Mouse (Mus musculus): ENCODE measurements around the gene Coro1c. TPM values are rescaled to one million over a fixed set of nuclear protein-coding genes. Genes with fewer than 3 reads are reported as not detected.

The Coro1c gene
- polyA plus RNA-seq, 1 experiment from 2014 or later, result 176 TPM

GRCm38 (mm10) chr5:113830292-113830643, 78.3 kb downstream of the Coro1c start:
- Histone ChIP-seq H3K36me3 (no peaks in the 10 kb centered on the region), H3K27me3 (no peaks in the 10 kb centered on the region), H3K4me3 (no peak overlapping the region), H3K9me3 (no peaks in the 10 kb centered on the region), H3K4me1 (replicated peaks) (0 out of 2 replicates have a peak, but pooled peaks cover 7% of the 10 kb centered on the region), H3K9ac (no peak overlapping the region), H3K27ac (no peak overlapping the region), H3K4me2 (no peak overlapping the region)
- WGBS, result 70% methylated on average over 10 of the region's 10 CpGs
- no peak for ATAC-seq (ENCODE audit: low FRiP score)

- ATAC-seq (ENCODE audit: low FRiP score), result no peak
- no peak overlapping the region for H3K27ac ChIP-seq
- H3K9me3 ChIP-seq, result no peaks in the 10 kb centered on the region
- no peak overlapping the region for H3K4me2 ChIP-seq
- no peaks in the 10 kb centered on the region for H3K27me3 ChIP-seq
- no peaks in the 10 kb centered on the region for H3K36me3 ChIP-seq
- 80% methylated on average over 7 of the region's 7 CpGs for WGBS
- no peak overlapping the region for H3K9ac ChIP-seq
- 0 out of 2 replicates have a peak, but pooled peaks cover 7% of the 10 kb centered on the region for H3K4me1 ChIP-seq (replicated peaks)
- no peak overlapping the region for H3K4me3 ChIP-seq
These were observed 78.8 kb downstream of the Coro1c start for GRCm38 (mm10) chr5:113829566-113830291.

GRCm38 (mm10) chr5:113828481-113828880, 80.1 kb downstream of the Coro1c start:
- Histone ChIP-seq H3K27me3 (no peaks in the 10 kb centered on the region), H3K4me2 (no peak overlapping the region), H3K36me3 (no peaks in the 10 kb centered on the region), H3K4me3 (no peak overlapping the region), H3K9ac (no peak overlapping the region), H3K4me1 (replicated peaks) (0 out of 2 replicates have a peak, but pooled peaks cover 7% of the 10 kb centered on the region), H3K27ac (no peak overlapping the region), H3K9me3 (no peaks in the 10 kb centered on the region)
- WGBS, result 61% methylated on average over 7 of the region's 7 CpGs
- ATAC-seq (ENCODE audit: low FRiP score), result no peak

DNA sequence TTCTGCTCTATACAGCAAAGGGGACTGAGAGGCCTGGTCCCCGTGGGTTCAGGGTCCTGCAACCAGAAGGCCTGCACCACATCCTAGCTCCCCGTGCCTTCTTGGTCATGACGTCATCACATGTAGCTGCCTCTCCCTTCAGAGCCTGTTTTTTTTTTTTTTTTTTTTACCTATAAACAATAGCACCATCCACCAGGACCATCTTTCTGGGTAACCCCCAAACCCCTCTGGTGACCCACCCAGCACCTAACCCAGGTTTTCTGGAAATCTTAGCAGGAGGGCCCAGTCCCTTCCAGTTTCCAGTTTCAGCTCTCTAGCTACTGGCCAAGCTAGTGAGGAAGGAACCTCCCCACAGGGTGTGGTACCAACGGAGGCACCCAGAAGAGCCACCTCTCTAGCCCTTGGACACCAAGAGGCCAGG, 80.6 kb downstream of the Coro1c start:
- Histone ChIP-seq H3K4me3 (no peak overlapping the region), H3K9me3 (no peaks in the 10 kb centered on the region), H3K4me2 (no peak overlapping the region), H3K4me1 (replicated peaks) (0 out of 2 replicates have a peak, but pooled peaks cover 7% of the 10 kb centered on the region), H3K9ac (no peak overlapping the region), H3K27me3 (no peaks in the 10 kb centered on the region), H3K27ac (no peak overlapping the region), H3K36me3 (no peaks in the 10 kb centered on the region)
- ATAC-seq (ENCODE audit: low FRiP score), result no peak
- WGBS, result 66% methylated on average over 4 of the region's 4 CpGs

- no peaks in the 10 kb centered on the region for H3K36me3 ChIP-seq
- H3K27ac ChIP-seq, result no peak overlapping the region
- no peak for ATAC-seq (ENCODE audit: low FRiP score)
- 95% methylated on average over 4 of the region's 4 CpGs for WGBS
- H3K4me1 ChIP-seq (replicated peaks), result no peaks in the 10 kb centered on the region
- H3K9me3 ChIP-seq, result no peaks in the 10 kb centered on the region
- H3K4me2 ChIP-seq, result no peak overlapping the region
- H3K4me3 ChIP-seq, result no peak overlapping the region
- H3K9ac ChIP-seq, result no peak overlapping the region
- no peaks in the 10 kb centered on the region for H3K27me3 ChIP-seq
These were observed 81.9 kb downstream of the Coro1c start for GRCm38 (mm10) chr5:113826619-113827018.

- no peak for ATAC-seq (ENCODE audit: low FRiP score)
- no peaks in the 10 kb centered on the region for H3K4me1 ChIP-seq (replicated peaks)
- no peaks in the 10 kb centered on the region for H3K9me3 ChIP-seq
- H3K4me3 ChIP-seq, result no peak overlapping the region
- H3K9ac ChIP-seq, result no peak overlapping the region
- WGBS, result 89% methylated on average over 7 of the region's 7 CpGs
- no peaks in the 10 kb centered on the region for H3K36me3 ChIP-seq
- H3K27ac ChIP-seq, result no peak overlapping the region
- H3K27me3 ChIP-seq, result no peaks in the 10 kb centered on the region
- H3K4me2 ChIP-seq, result no peak overlapping the region
These were observed 83.0 kb downstream of the Coro1c start for GRCm38 (mm10) chr5:113825558-113825957.

DNA sequence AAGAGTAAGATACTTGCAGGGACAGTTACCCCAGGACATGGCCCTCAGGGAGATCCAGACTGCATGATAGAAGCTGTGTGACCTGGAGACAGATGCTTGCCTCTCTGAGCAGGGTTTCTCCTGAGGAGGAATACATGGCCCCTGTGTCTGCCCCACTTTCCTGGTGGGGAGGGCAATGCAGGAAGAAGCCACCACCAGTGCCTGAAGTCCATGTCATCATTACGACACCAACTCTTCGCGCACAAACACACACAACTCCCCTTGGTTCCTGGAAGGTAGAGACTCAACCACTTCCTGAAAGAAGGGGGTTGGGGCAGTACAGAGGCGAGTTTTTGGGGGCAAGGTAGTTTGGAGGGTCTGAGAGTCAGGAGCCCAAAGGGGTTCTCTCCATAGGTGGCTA, 84.3 kb downstream of the Coro1c start:
- 92% methylated on average over 4 of the region's 4 CpGs for WGBS
- Histone ChIP-seq H3K9ac (no peak overlapping the region), H3K27me3 (no peaks in the 10 kb centered on the region), H3K27ac (no peak overlapping the region), H3K4me1 (replicated peaks) (no peaks in the 10 kb centered on the region), H3K4me3 (no peak overlapping the region), H3K4me2 (no peak overlapping the region), H3K36me3 (no peaks in the 10 kb centered on the region), H3K9me3 (no peaks in the 10 kb centered on the region)
- no peak for ATAC-seq (ENCODE audit: low FRiP score)

GRCm38 (mm10) chr5:113818572-113818971, 90.0 kb downstream of the Coro1c start:
- WGBS, result 69% methylated on average over 14 of the region's 14 CpGs

GRCm38 (mm10) chr5:113815638-113816152, 92.9 kb downstream of the Coro1c start:
- WGBS, result 11% methylated on average over 15 of the region's 15 CpGs
- Histone ChIP-seq H3K36me3 (no peaks in the 10 kb centered on the region), H3K4me1 (replicated peaks) (0 out of 2 replicates have a peak, but pooled peaks cover 4% of the 10 kb centered on the region), H3K27ac (no peak overlapping the region), H3K4me2 (peak overlapping the region; percentile 25; the same call in 1 of the 2 replicates), H3K9me3 (peaks cover 7% of the 10 kb centered on the region), H3K27me3 (peaks cover 11% of the 10 kb centered on the region; the same call in 1 of the 2 replicates), H3K4me3 (no peak overlapping the region), H3K9ac (peak overlapping the region; percentile 44)
- ATAC-seq (ENCODE audit: low FRiP score), result no peak

More at GRCm38 (mm10) chr5:113818572-113818971, 90.0 kb downstream of the Coro1c start:
- Histone ChIP-seq H3K4me2 (no peak overlapping the region), H3K4me3 (no peak overlapping the region), H3K4me1 (replicated peaks) (0 out of 2 replicates have a peak, but pooled peaks cover 4% of the 10 kb centered on the region), H3K36me3 (no peaks in the 10 kb centered on the region), H3K27me3 (peaks cover 11% of the 10 kb centered on the region; the same call in 1 of the 2 replicates), H3K27ac (no peak overlapping the region), H3K9ac (no peak overlapping the region), H3K9me3 (no peaks in the 10 kb centered on the region)
- ATAC-seq (ENCODE audit: low FRiP score), result no peak

- H3K4me3 ChIP-seq, result no peak overlapping the region
- 0 out of 2 replicates have a peak, but pooled peaks cover 4% of the 10 kb centered on the region for H3K4me1 ChIP-seq (replicated peaks)
- H3K9me3 ChIP-seq, result peaks cover 10% of the 10 kb centered on the region
- H3K27ac ChIP-seq, result no peak overlapping the region
- H3K9ac ChIP-seq, result no peak overlapping the region
- WGBS, result 55% methylated on average over 11 of the region's 11 CpGs
- peaks cover 11% of the 10 kb centered on the region; the same call in 1 of the 2 replicates for H3K27me3 ChIP-seq
- no peaks in the 10 kb centered on the region for H3K36me3 ChIP-seq
- ATAC-seq (ENCODE audit: low FRiP score), result no peak
- H3K4me2 ChIP-seq, result no peak overlapping the region
These were observed 93.5 kb downstream of the Coro1c start for GRCm38 (mm10) chr5:113815041-113815389.

DNA sequence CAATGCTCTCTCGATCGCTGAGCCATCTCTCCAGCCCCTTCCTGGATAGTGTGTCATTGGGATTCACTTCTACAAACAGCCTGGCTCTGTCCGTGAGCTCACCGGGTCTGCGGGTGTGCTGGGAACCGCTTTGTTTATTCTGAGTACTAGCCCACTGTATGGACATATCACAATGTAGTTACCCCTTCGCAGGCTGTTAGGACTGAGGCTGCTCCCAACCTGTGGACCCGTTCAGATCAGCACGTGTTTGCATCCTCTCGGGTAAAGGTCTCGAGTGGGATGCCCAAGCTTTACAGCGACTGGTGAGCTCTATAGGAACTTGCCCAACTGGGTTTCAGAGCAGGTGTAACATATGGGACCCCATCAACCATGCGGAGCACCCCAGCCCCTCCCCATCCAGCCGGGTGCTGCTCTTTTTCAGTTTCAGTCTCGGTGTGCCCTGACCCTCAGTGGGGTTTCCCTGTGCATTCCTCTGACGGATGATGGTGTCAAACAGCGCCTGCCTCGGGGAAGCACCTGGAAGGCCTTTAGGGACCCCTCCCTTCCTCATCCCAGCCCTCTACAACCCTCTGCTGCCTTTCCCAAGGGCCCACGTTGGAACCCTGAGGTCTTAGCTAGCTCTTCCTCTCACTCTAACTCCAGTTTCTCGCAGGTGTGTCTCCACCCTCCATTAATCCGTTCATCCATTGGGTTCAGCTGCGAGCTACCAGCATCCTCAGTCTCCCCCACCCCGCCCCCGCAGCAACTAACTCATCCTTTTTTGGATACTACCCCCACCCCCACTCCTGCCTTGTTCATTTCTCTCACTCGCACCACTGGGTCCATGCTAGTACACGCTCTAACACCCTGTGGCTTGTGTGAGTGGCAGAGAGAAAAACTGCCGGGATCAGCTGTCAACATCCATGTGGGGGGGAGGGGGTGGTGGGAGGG, 94.2 kb downstream of the Coro1c start:
- no peak for ATAC-seq (ENCODE audit: low FRiP score)
- H3K4me1 ChIP-seq (replicated peaks), result 0 out of 2 replicates have a peak, but pooled peaks cover 4% of the 10 kb centered on the region
- 42% methylated on average over 27 of the region's 27 CpGs for WGBS

GRCm38 (mm10) chr5:113813608-113814007, 95.0 kb downstream of the Coro1c start:
- H3K9ac ChIP-seq, result no peak overlapping the region
- 0 out of 2 replicates have a peak, but pooled peaks cover 4% of the 10 kb centered on the region for H3K4me1 ChIP-seq (replicated peaks)
- no peak overlapping the region for H3K4me3 ChIP-seq
- H3K9me3 ChIP-seq, result peaks cover 10% of the 10 kb centered on the region
- no peak overlapping the region for H3K27ac ChIP-seq
- H3K36me3 ChIP-seq, result no peaks in the 10 kb centered on the region
- ATAC-seq (ENCODE audit: low FRiP score), result no peak
- no peak overlapping the region for H3K4me2 ChIP-seq
- peaks cover 11% of the 10 kb centered on the region; the same call in 1 of the 2 replicates for H3K27me3 ChIP-seq
- WGBS, result 22% methylated on average over 9 of the region's 9 CpGs

More for the DNA sequence above, 94.2 kb downstream of the Coro1c start:
- no peak overlapping the region for H3K4me2 ChIP-seq
- H3K27ac ChIP-seq, result no peak overlapping the region
- H3K27me3 ChIP-seq, result peaks cover 11% of the 10 kb centered on the region; the same call in 1 of the 2 replicates
- no peak overlapping the region for H3K4me3 ChIP-seq
- H3K9me3 ChIP-seq, result peaks cover 10% of the 10 kb centered on the region
- no peaks in the 10 kb centered on the region for H3K36me3 ChIP-seq
- H3K9ac ChIP-seq, result no peak overlapping the region

Measured in hindbrain, embryonic 13.5 days (tissue).